Comparison of ENCODE assay signal across 7 mouse cellular contexts in the genomic region with DNA sequence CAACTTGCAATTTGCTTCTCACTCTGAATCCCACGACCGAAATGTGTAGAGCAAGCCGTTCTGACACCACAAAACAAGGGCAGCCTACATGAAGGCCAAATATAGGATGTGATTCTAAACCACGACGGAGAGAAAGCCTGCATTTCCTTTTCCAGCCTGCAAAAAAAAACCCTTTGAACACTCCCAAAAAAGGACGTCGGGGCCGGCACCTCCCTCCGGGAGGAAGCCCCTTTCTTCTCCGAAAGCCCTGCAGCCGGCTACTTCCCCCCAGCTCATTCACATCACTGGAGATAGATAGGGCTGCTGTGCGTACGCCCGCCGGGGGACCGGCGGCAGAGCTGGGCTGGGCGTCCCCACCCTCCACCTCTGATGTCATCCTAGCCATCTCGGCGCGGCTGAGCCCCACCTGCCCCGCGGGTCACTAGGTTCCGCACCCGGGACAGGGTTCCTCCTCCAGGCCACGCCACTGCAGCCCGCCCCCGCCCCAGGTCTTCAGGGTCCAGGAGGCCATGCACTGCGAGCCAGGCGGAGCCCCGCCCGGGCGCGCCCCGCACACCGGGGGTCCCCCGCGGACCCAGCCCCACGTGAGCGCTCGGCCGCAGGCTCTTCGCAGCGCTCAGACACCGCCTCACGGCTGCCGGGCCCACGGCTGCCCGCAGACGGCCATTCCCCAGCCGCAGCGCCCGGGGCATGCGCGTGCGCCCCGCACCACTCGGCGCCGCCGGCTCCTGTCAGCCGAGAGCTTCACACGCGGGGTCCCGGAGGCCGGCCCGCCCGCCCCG. TPM values are rescaled to one million over a fixed set of nuclear protein-coding genes. Genes with fewer than 3 reads are reported as not detected.
DNase-seq lines count a peak whose midpoint lies in the region; ATAC-seq lines count a peak whose summit lies in the region.

No protein-coding gene starts in this region.

- peak overlapping the region; percentile 96 for H3K9ac ChIP-seq in hindbrain, embryonic 13.5 days

- ATAC-seq in hindbrain, embryonic 13.5 days (ENCODE audit: low FRiP score) = peak; percentile 80
- peak; percentile 56 for ATAC-seq in megakaryocyte progenitor cell, adult 5-6 weeks (replicated peaks; ENCODE audit: poor library complexity)

- peaks cover 45% of the 10 kb centered on the region for H3K4me1 ChIP-seq in hindbrain, embryonic 13.5 days (replicated peaks)

- DNase-seq in R1 (ENCODE audit: low read depth, low spot score) = peak; percentile 70
- DNase-seq in cerebellum, adult 8-10 months = peak; percentile 56
- peak; percentile 47 to 52 for DNase-seq in frontal cortex, postnatal 36 days (ENCODE audit: low spot score in 2 of 2)
- DNase-seq in left cerebral cortex, postnatal 25 days (ENCODE audit: low spot score in 2 of 2) = peak; percentile 43 to 80
- peak; percentile 56 for DNase-seq in right cerebral cortex, postnatal 4 days

- WGBS in hindbrain, embryonic 13.5 days = under 1% methylated on average over 67 of the region's 69 CpGs

- intact Hi-C loops in left cerebral cortex, postnatal 25 days (cut with DNase I) = loop anchor here (2.0 to 5.0 kb wide), 2 partner anchors 33 to 51 kb away; no protein-coding TSS in a partner anchor

- H3K27ac ChIP-seq in hindbrain, embryonic 13.5 days = peak overlapping the region; percentile 98

- peak overlapping the region; percentile 85 for H3K4me2 ChIP-seq in hindbrain, embryonic 13.5 days

- no peaks in the 10 kb centered on the region for H3K27me3 ChIP-seq in hindbrain, embryonic 13.5 days

- no peaks in the 10 kb centered on the region for H3K9me3 ChIP-seq in hindbrain, embryonic 13.5 days

- peak overlapping the region; percentile 98 for H3K4me3 ChIP-seq in hindbrain, embryonic 13.5 days

- H3K36me3 ChIP-seq in hindbrain, embryonic 13.5 days = no peaks in the 10 kb centered on the region

RNA-seq across cellular contexts. Expression of a gene that starts 0.6 kb away (rescaled TPM):
- polyA plus RNA-seq in hindbrain, embryonic 13.5 days (2015; fragmentation: Nextera tagmentation; extraction: Ambion mirVana) = 176 and 190 TPM in 2 replicates
- 10 to 100 TPM; 76.1 to 77.5 TPM for total RNA-seq in left cerebral cortex, postnatal 25 days (2021)
- total RNA-seq in megakaryocyte progenitor cell, adult 5-6 weeks (2015) = 59.7 and 63.9 TPM in 2 replicates
- total RNA-seq in megakaryocyte progenitor cell, adult 5-6 weeks (2017) = 81.8 and 83.9 TPM in 2 replicates

Comparison
In these comparisons a context has a peak if more than half of its experiments do, and no peak if none do; other contexts are left out.
1. Peak in every context shown above with its lines: DNase-seq, ATAC-seq, H3K4me3 ChIP-seq and H3K27ac ChIP-seq.